Mouse (Mus musculus): ENCODE measurements around the gene Hsfy2.

GRCm38 (mm10) chr1:56684512-56684911 is 47.3 kb upstream of the Hsfy2 start:
- TF ChIP-seq CTCF (IDR thresholded peaks at IDR 0.05; ENCODE audit: control insufficient read depth, insufficient read depth, insufficient replicate concordance, low read depth, low read length) (no peak), POLR2A (IDR thresholded peaks at IDR 0.05; ENCODE audit: control insufficient read depth, low read depth, low read length) (no peak)
